Mouse (Mus musculus) hindbrain, embryonic 13.5 days (tissue): Measurements from ENCODE around the gene Samd8. TPM values are rescaled to one million over a fixed set of nuclear protein-coding genes. Genes with fewer than 3 reads are reported as not detected.
A peak's percentile ranks its signal among the peaks of the same experiment; 100 is the strongest.

Experiments used
- ATAC-seq: fragments of 200-750 bp; cut with Nextera tagmentation; 2 replicates; pipeline ENCODE4 v1.8.0; 2017; ENCODE audit warnings: moderate TSS enrichment; ENCODE audit not compliant: low FRiP score
- H3K27ac ChIP-seq: fragments of 300-500 bp; sonication (generic); 2 replicates; pipeline ENCODE4 v1.5.1; 2015; ENCODE audit warnings: inconsistent platforms, mild to moderate bottlenecking, moderate library complexity
- H3K27me3 ChIP-seq: fragments of 300-500 bp; sonication (generic); 2 replicates; pipeline ENCODE4 v1.6.1; 2015; ENCODE audit warnings: mild to moderate bottlenecking, inconsistent platforms
- H3K36me3 ChIP-seq: fragments of 300-500 bp; sonication (generic); 2 replicates; pipeline ENCODE4 v1.6.1; 2015; ENCODE audit warnings: mild to moderate bottlenecking, inconsistent platforms
- H3K4me1 ChIP-seq: fragments of 300-500 bp; sonication (generic); replicated peaks from 2 replicates; pipeline ENCODE4 v1.6.1; 2015; ENCODE audit warnings: inconsistent platforms
- H3K4me2 ChIP-seq: fragments of 300-500 bp; sonication (generic); 2 replicates; pipeline ENCODE4 v1.6.1; 2015; ENCODE audit warnings: inconsistent platforms, mild to moderate bottlenecking, moderate library complexity
- H3K4me3 ChIP-seq: fragments of 300-500 bp; sonication (generic); 2 replicates; pipeline ENCODE4 v1.5.1; 2015; ENCODE audit warnings: mild to moderate bottlenecking, inconsistent platforms
- H3K9ac ChIP-seq: fragments of 300-500 bp; sonication (generic); 2 replicates; pipeline ENCODE4 v1.6.1; 2015; ENCODE audit warnings: mild to moderate bottlenecking, inconsistent platforms
- H3K9me3 ChIP-seq: fragments of 300-500 bp; sonication (generic); 2 replicates; pipeline ENCODE4 v1.6.1; 2016; ENCODE audit warnings: inconsistent platforms
- WGBS: fragments of 180-500 bp; shearing (Covaris S2); methylation state at CpG from one replicate; pipeline ENCODE4 v1.1.7; 2015; 5-methylcytosine and 5-hydroxymethylcytosine counted together
- polyA plus RNA-seq: library from polyadenylated mRNA; unstranded; fragments of >200 nt; fragmentation: Nextera tagmentation; extraction: Ambion mirVana; gene quantifications from 2 replicates; pipeline ENCODE4 v1.2.1, GENCODE M21; 2015

The Samd8 gene
- polyA plus RNA-seq, 1 experiment from 2014 or later, result 18.6 TPM

GRCm38 (mm10) chr14:21729031-21729732 is 21.1 kb upstream of the Samd8 start:
- no peak overlapping the region for H3K4me2 ChIP-seq
- no peak for ATAC-seq
- H3K4me3 ChIP-seq, result no peak overlapping the region
- no peaks in the 10 kb centered on the region for H3K36me3 ChIP-seq
- WGBS, result 85% methylated on average over 6 of the region's 6 CpGs
- no peak overlapping the region for H3K27ac ChIP-seq
- no peaks in the 10 kb centered on the region for H3K27me3 ChIP-seq
- no peaks in the 10 kb centered on the region for H3K4me1 ChIP-seq
- no peak overlapping the region for H3K9ac ChIP-seq
- H3K9me3 ChIP-seq, result peaks cover 4% of the 10 kb centered on the region

DNA sequence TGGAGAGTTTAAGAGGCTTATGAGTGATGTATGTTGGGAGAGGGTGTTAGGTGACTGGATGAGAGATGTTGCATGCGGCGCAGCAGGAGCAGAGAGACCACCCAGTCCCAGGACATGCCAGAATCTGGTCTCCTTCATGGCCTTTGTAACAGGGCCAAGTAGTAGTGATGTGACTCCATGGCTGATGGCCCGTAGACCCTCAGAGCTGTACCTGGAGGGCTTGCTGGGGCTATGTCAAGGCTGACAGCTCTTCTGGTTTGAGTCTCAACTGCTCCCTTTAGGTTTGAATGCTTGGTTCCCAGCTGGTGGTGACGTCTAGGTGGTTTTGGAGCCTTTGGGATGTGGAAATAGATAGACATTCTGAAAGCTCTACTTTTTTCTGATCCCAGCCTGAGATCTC is 20.4 kb upstream of the Samd8 start:
- Histone ChIP-seq H3K36me3 (no peaks in the 10 kb centered on the region), H3K4me2 (no peak overlapping the region), H3K4me1 (no peaks in the 10 kb centered on the region), H3K27ac (no peak overlapping the region), H3K4me3 (no peak overlapping the region), H3K9ac (no peak overlapping the region), H3K27me3 (no peaks in the 10 kb centered on the region), H3K9me3 (peaks cover 4% of the 10 kb centered on the region)
- WGBS, result 96% methylated on average over 4 of the region's 4 CpGs
- ATAC-seq, result no peak

DNA sequence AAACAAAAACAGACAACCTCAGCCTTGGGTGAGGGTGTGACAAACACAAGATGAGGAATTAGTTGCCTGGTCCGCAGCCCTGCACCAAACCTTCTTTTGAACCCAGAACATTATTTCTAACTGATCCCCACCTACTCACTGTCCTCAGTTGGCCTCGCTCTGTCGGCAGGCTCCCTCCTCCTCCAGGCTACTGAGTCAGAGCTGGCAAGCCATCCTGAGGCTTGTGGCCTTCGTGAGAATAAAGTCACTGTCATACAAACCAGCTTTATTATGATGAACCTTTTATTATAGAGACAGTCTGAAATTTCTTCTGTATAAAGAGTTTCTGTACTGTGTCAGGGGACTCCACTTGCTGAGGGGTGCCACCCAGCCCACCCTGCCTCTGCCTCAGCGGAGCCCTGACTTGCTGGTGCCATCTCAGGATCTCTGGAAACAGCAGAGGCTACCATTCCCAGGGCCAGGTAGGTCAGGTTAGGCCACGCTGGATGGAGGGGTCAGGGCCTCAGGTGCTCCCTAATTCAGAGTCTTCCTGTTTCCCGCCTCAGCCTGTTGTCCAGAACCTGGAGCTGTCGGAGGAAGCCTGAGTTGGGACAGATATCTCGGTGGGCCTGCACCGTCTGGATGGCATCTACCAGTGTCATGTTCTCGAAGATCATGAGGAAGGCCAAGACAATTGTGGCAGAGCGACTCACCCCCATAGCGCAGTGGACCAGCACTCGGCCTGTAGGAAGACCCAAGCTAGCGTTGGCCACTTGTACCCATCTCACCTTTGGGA is 17.0 kb upstream of the Samd8 start:
- no peak for ATAC-seq
- peaks cover 4% of the 10 kb centered on the region for H3K9me3 ChIP-seq
- H3K4me2 ChIP-seq, result no peak overlapping the region
- WGBS, result 94% methylated on average over 14 of the region's 15 CpGs
- no peak overlapping the region for H3K4me3 ChIP-seq
- H3K27ac ChIP-seq, result no peak overlapping the region
- H3K36me3 ChIP-seq, result no peaks in the 10 kb centered on the region
- no peaks in the 10 kb centered on the region for H3K27me3 ChIP-seq
- no peak overlapping the region for H3K9ac ChIP-seq
- no peaks in the 10 kb centered on the region for H3K4me1 ChIP-seq

GRCm38 (mm10) chr14:21740345-21740744 is 10.0 kb upstream of the Samd8 start:
- WGBS, result 97% methylated on average over 7 of the region's 7 CpGs
- Histone ChIP-seq H3K9me3 (no peaks in the 10 kb centered on the region), H3K4me1 (no peaks in the 10 kb centered on the region), H3K4me3 (no peak overlapping the region), H3K27ac (no peak overlapping the region), H3K36me3 (no peaks in the 10 kb centered on the region), H3K27me3 (0 out of 2 replicates have a peak, but pooled peaks cover 10% of the 10 kb centered on the region), H3K9ac (no peak overlapping the region), H3K4me2 (no peak overlapping the region)
- no peak for ATAC-seq

- Histone ChIP-seq H3K27me3 (0 out of 2 replicates have a peak, but pooled peaks cover 10% of the 10 kb centered on the region), H3K4me2 (no peak overlapping the region), H3K36me3 (no peaks in the 10 kb centered on the region), H3K9me3 (no peaks in the 10 kb centered on the region), H3K27ac (no peak overlapping the region), H3K4me1 (no peaks in the 10 kb centered on the region), H3K9ac (peak overlapping the region; percentile 29; the same call in 1 of the 2 replicates), H3K4me3 (no peak overlapping the region)
- WGBS, result 90% methylated on average over 3 of the region's 3 CpGs
- ATAC-seq, result 0 out of 2 replicates have a peak, but pooled peaks have one; percentile 28
Observed at GRCm38 (mm10) chr14:21741314-21741713, 9.0 kb upstream of the Samd8 start.

DNA sequence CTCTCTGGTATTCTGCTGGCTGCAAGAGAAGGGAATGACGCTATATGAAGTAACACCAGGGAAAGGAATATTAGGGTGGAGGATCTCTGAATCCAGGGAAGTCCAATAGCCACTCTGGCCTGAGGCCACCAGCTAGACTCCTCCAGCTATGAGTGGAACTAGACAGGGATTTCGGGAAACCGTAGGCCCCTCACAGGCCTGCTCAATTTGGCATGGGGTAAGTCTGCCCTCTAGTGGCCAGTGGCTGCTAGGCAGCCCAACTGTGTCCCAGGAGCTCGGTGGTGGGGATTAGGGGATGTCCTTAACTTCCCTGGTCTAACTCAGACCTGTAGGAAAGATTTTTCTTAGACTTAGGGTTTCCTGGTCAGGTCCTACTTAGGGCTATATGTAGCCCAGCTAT is 8.5 kb upstream of the Samd8 start:
- Histone ChIP-seq H3K36me3 (no peaks in the 10 kb centered on the region), H3K4me2 (no peak overlapping the region), H3K27me3 (0 out of 2 replicates have a peak, but pooled peaks cover 10% of the 10 kb centered on the region), H3K9ac (peak overlapping the region; percentile 29; the same call in 1 of the 2 replicates), H3K27ac (no peak overlapping the region), H3K4me3 (no peak overlapping the region), H3K9me3 (no peaks in the 10 kb centered on the region), H3K4me1 (no peaks in the 10 kb centered on the region)
- peak; percentile 81 for ATAC-seq
- 14% methylated on average over 4 of the region's 4 CpGs for WGBS

GRCm38 (mm10) chr14:21742441-21742840 is 7.9 kb upstream of the Samd8 start:
- Histone ChIP-seq H3K9ac (0 out of 2 replicates have a peak overlapping the region, but pooled peaks have one; percentile 19), H3K27me3 (0 out of 2 replicates have a peak, but pooled peaks cover 10% of the 10 kb centered on the region), H3K36me3 (no peaks in the 10 kb centered on the region), H3K27ac (no peak overlapping the region), H3K4me1 (no peaks in the 10 kb centered on the region), H3K4me2 (no peak overlapping the region), H3K9me3 (no peaks in the 10 kb centered on the region), H3K4me3 (no peak overlapping the region)
- 92% methylated on average over 4 of the region's 4 CpGs for WGBS
- no peak for ATAC-seq

DNA sequence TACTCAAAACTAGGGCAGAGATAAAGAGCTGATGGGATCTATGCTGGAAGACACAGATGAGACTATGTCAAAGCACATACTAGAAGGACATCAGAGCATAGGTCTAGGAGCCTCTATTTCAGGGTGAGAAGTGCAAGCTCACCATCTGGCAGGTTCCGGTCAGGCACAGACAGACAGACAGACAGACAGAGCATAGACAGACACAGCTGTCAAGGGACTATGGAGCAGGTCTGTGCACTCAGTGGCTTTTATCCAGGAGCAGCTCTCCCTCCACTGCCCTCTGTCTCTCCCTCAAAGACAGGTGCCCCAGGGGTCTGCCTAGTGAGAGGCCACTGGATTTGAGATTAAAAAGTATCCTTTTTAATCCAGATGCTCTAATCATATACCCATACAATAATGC is 6.2 kb upstream of the Samd8 start:
- H3K36me3 ChIP-seq, result no peaks in the 10 kb centered on the region
- H3K27ac ChIP-seq, result no peak overlapping the region
- no peak for ATAC-seq
- no peaks in the 10 kb centered on the region for H3K9me3 ChIP-seq
- H3K9ac ChIP-seq, result no peak overlapping the region
- no peaks in the 10 kb centered on the region for H3K4me1 ChIP-seq
- no peak overlapping the region for H3K4me3 ChIP-seq
- no peak overlapping the region for H3K4me2 ChIP-seq
- 100% methylated on average over 1 of the region's 1 CpGs for WGBS
- 0 out of 2 replicates have a peak, but pooled peaks cover 10% of the 10 kb centered on the region for H3K27me3 ChIP-seq

- no peak for ATAC-seq
- H3K9ac ChIP-seq, result no peak overlapping the region
- H3K27me3 ChIP-seq, result 0 out of 2 replicates have a peak, but pooled peaks cover 10% of the 10 kb centered on the region
- no peak overlapping the region for H3K27ac ChIP-seq
- no peak overlapping the region for H3K4me2 ChIP-seq
- 0 out of 2 replicates have a peak, but pooled peaks cover 3% of the 10 kb centered on the region for H3K4me1 ChIP-seq
- no peaks in the 10 kb centered on the region for H3K9me3 ChIP-seq
- no peaks in the 10 kb centered on the region for H3K36me3 ChIP-seq
- no peak overlapping the region for H3K4me3 ChIP-seq
- 74% methylated on average over 5 of the region's 5 CpGs for WGBS
Observed at GRCm38 (mm10) chr14:21745149-21745548, 5.2 kb upstream of the Samd8 start.

- H3K4me1 ChIP-seq, result 0 out of 2 replicates have a peak, but pooled peaks cover 3% of the 10 kb centered on the region
- no peaks in the 10 kb centered on the region for H3K9me3 ChIP-seq
- H3K36me3 ChIP-seq, result no peaks in the 10 kb centered on the region
- H3K9ac ChIP-seq, result no peak overlapping the region
- H3K27me3 ChIP-seq, result 0 out of 2 replicates have a peak, but pooled peaks cover 2% of the 10 kb centered on the region
- no peak overlapping the region for H3K4me2 ChIP-seq
- 90% methylated on average over 8 of the region's 8 CpGs for WGBS
- ATAC-seq, result no peak
- H3K4me3 ChIP-seq, result no peak overlapping the region
- no peak overlapping the region for H3K27ac ChIP-seq
Observed at GRCm38 (mm10) chr14:21746251-21746650, 4.1 kb upstream of the Samd8 start.

- ATAC-seq, result no peak
- Histone ChIP-seq H3K9me3 (no peaks in the 10 kb centered on the region), H3K36me3 (no peaks in the 10 kb centered on the region), H3K4me1 (peaks cover 7% of the 10 kb centered on the region), H3K27ac (no peak overlapping the region), H3K9ac (no peak overlapping the region), H3K4me3 (no peak overlapping the region), H3K27me3 (0 out of 2 replicates have a peak, but pooled peaks cover 2% of the 10 kb centered on the region), H3K4me2 (no peak overlapping the region)
- WGBS, result 87% methylated on average over 2 of the region's 2 CpGs
Observed at GRCm38 (mm10) chr14:21746846-21747245, 3.5 kb upstream of the Samd8 start.

GRCm38 (mm10) chr14:21747436-21748141 is 2.7 kb upstream of the Samd8 start:
- WGBS, result 80% methylated on average over 14 of the region's 14 CpGs
- H3K4me3 ChIP-seq, result no peak overlapping the region
- peaks cover 15% of the 10 kb centered on the region for H3K4me1 ChIP-seq
- 0 out of 2 replicates have a peak, but pooled peaks cover 2% of the 10 kb centered on the region for H3K27me3 ChIP-seq
- no peak overlapping the region for H3K9ac ChIP-seq
- ATAC-seq, result no peak
- H3K27ac ChIP-seq, result no peak overlapping the region
- no peaks in the 10 kb centered on the region for H3K9me3 ChIP-seq
- no peak overlapping the region for H3K4me2 ChIP-seq
- no peaks in the 10 kb centered on the region for H3K36me3 ChIP-seq
